Mouse (Mus musculus) gonadal fat pad, adult 2 months (tissue): ENCODE measurements around the gene Spata21. TPM values are rescaled to one million over a fixed set of nuclear protein-coding genes. Genes with fewer than 3 reads are reported as not detected.

Experiments
- DNase-seq: peaks from one replicate; pipeline ENCODE4 v3.0.0-alpha.2; 2012; ENCODE audit warnings: low read depth
- polyA plus RNA-seq: library from polyadenylated mRNA; depleted of rRNA; stranded (reverse); fragments of >200 nt; gene quantifications from 2 replicates; pipeline ENCODE4 v1.2.3, GENCODE M21; 2012; rRNA removed

Gene Spata21
- polyA plus RNA-seq, 1 experiment: 1.5 TPM

GRCm38 (mm10) chr4:141158609-141159008 lies 70.5 kb downstream of the Spata21 start:
- DNase-seq: no peak

GRCm38 (mm10) chr4:141159093-141159492 lies 71.0 kb downstream of the Spata21 start:
- DNase-seq: no peak

GRCm38 (mm10) chr4:141159666-141160065 lies 71.5 kb downstream of the Spata21 start:
- DNase-seq: no peak

GRCm38 (mm10) chr4:141160193-141160592 lies 72.1 kb downstream of the Spata21 start:
- DNase-seq: no peak

GRCm38 (mm10) chr4:141161699-141162208 lies 73.6 kb downstream of the Spata21 start:
- DNase-seq: no peak

Other genes starting within 250 kb of the Spata21 start
- gene Padi1, start 242.6 kb upstream of the Spata21 start, polyA plus RNA-seq: 0.12 and 1.4 TPM in 2 replicates
- gene Padi2, start 182.0 kb upstream of the Spata21 start, polyA plus RNA-seq: 25.1 and 45.2 TPM in 2 replicates
- 143 and 165 TPM in 2 replicates for gene Sdhb, start 127.1 kb upstream of the Spata21 start, polyA plus RNA-seq
- 70.8 and 80.3 TPM in 2 replicates for gene Atp13a2, start 101.5 kb upstream of the Spata21 start, polyA plus RNA-seq
- gene Mfap2, start 77.9 kb upstream of the Spata21 start, polyA plus RNA-seq: 36.9 and 47.1 TPM in 2 replicates
- gene Crocc, start 27.8 kb upstream of the Spata21 start, polyA plus RNA-seq: 17.6 and 18.9 TPM in 2 replicates
- gene Necap2, start 10.0 kb upstream of the Spata21 start, polyA plus RNA-seq: 54.7 and 68.5 TPM in 2 replicates
- gene Szrd1, start 51.4 kb downstream of the Spata21 start, polyA plus RNA-seq: 26.2 and 28.3 TPM in 2 replicates
- gene Fbxo42, start 59.6 kb downstream of the Spata21 start, polyA plus RNA-seq: 12.5 and 14.5 TPM in 2 replicates
- gene Rsg1, start 125.6 kb downstream of the Spata21 start, polyA plus RNA-seq: 1.2 and 1.7 TPM in 2 replicates
- gene Arhgef19, start 151.2 kb downstream of the Spata21 start, polyA plus RNA-seq: 4.5 and 4.6 TPM in 2 replicates
- gene Epha2, start 212.9 kb downstream of the Spata21 start, polyA plus RNA-seq: 5.9 and 8.3 TPM in 2 replicates